Mouse (Mus musculus): ENCODE data around the gene Troap.

Gene Troap

DNA sequence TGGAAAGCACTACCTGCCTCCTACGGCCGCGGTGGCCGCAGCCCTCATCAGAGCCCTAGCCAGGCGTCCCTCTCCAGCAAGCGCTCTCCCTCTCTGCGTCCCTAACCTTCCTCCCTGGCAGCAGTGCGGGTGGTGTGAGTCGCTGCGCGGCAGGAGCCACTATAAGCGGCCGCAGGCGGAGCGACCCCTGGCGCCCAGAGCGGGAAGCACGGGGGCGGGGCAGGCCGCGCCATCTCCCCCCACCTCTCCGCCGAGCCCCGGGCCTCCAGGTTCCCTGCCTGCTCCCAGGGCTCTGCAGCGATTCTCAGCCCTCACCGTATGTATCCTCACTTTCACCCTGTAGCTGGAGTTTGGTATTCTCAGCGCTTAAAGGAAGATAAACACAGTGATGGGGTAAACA lies 13.9 kb downstream of the Troap start:
- CTCF ChIA-PET = interaction anchor here (0.5 to 4.7 kb wide), 44 partner anchors 8 to 383 kb away, joined by 3 to 49 read pairs (median 4); partner anchors contain the start of genes Troap (in 3 of the 4), Prph (in 2 of the 4), Prkag1 (in 1 of the 4) and Tuba1c (in 1 of the 4)
- POLR2A ChIA-PET = interaction anchor here (0.7 to 4.7 kb wide), 25 partner anchors 11 to 267 kb away, joined by 3 to 28 read pairs (median 4); partner anchors contain the start of genes Troap (in 3 of the 4), Tuba1c (in 3 of the 4) and Prph (in 1 of the 4)

DNA sequence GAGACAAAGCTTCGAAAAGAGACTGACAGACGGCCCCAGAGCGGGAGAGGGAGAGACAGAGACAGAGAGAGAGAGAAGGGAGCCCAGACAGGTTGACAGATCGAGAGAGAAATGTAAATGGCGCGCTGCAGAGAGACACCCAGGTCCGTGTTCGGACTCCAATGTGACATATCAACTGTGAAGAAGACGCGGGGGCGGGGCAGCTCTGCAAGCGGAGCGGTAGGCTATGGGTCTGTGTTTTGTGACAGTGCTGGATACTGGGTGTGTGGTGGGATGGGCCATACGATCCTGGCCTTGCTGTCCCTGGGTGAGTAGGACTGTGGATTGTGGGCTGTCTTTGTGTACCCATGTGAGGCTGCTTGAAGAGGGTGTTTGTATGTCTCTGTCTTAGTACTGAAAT lies 14.7 kb downstream of the Troap start:
- ChIA-PET CTCF (interaction anchor here (0.6 to 4.7 kb wide), 32 partner anchors 8 to 616 kb away, joined by 3 to 49 read pairs (median 5); partner anchors contain the start of genes Troap (in 2 of the 4), Gm17349 (in 1 of the 4), Prkag1 (in 1 of the 4) and Prph (in 1 of the 4)), POLR2A (interaction anchor here in 3 of 4 experiments (0.5 to 4.7 kb wide), 19 partner anchors 10 to 1696 kb away, joined by 3 to 28 read pairs (median 5); partner anchors contain the start of genes Troap (in 3 of the 3), Tuba1c (in 2 of the 3) and Fkbp11 (in 1 of the 3))

DNA sequence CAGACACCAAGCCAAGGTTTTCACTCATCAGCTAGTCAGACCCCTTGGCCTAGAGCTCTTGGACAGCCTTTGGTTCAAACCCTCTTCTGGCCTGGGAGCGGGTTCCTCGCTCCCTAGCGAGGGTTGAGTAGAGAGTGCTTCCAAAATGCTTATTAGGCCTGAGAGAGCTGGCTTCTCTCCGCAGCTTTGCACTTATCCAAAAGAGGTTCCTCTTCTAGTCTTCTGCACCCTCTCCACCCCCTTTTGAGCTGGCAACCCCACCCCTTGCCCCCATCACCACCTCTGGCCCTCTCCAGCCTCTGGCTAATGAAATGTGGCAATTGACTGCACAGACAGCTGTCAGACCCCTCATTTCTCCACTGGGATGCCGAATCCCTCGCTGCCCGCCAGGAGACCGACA lies 18.5 kb downstream of the Troap start, which contains the start of gene Dnajc22:
TSS of gene Dnajc22 (plus strand) at position 301 of the 400 bp plus-strand sequence.
- ChIA-PET POLR2A (interaction anchor here (0.5 to 3.8 kb wide), 35 partner anchors 11 to 559 kb away, joined by 3 to 25 read pairs (median 4); partner anchors contain the start of genes Troap (in 3 of the 4), Prph (in 2 of the 4), Tuba1c (in 2 of the 4) and Racgap1 (in 1 of the 4)), CTCF (interaction anchor here (0.5 to 3.1 kb wide), 48 partner anchors 9 to 585 kb away, joined by 3 to 23 read pairs (median 5); partner anchors contain the start of genes Troap (in 3 of the 4), Prph (in 2 of the 4) and Tuba1c (in 2 of the 4))

DNA sequence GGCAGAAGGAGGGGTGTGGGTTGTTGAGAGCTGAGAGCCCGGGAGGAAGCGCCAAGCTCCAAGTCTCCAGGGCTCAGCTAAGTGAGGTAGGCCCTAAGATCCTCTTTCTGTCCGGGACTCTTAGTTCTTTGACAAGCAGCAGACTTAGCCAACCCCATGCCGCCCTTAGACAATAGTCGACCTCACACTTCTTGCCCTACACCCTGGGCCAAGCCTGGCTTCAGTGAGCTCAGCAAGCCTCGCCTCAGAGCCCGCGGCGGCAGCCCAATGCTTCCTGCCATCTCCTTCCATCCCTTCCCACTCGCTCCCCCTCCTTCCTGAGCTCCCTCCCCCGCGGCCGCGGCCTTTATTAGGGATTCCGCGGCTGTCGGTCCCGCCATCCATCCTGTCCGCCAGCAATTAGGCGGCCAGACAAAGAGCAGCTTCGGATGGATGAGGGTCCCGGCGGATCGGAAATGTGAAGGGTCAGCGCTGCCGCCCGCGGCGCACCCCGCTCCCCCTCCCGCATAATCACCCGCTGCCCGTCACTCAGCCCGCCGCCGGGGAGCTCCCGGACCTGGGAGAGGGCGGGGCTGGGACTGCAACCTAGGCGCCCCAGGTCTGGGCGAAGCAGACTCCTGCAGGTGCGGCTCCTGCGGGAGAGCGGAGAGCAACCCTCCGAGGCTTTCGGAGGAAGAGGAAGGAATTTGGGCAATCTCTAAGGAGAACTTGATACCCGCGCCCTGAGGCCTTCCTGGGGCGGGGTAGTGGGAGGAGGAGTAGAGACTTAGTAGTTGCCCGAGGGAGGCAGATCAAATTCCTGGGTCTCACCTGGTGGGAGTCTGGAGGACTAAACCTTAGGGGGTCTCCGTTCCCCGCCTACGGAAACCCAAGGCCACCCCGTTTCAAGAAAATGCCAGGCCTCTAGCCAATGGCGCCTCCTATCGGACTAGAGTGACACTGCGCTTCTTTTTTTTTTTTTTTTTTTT lies 19.2 kb downstream of the Troap start:
- POLR2A ChIA-PET = interaction anchor here (0.5 to 3.8 kb wide), 50 partner anchors 9 to 1134 kb away, joined by 3 to 25 read pairs (median 4); partner anchors contain the start of genes Troap (in 4 of the 4), Prph (in 2 of the 4), Tuba1c (in 2 of the 4) and Atf1 (in 1 of the 4)
- CTCF ChIA-PET = interaction anchor here (0.5 to 3.1 kb wide), 69 partner anchors 8 to 1208 kb away, joined by 3 to 23 read pairs (median 5); partner anchors contain the start of genes Troap (in 3 of the 4), Tuba1c (in 3 of the 4), Prph (in 2 of the 4) and Racgap1 (in 1 of the 4)

DNA sequence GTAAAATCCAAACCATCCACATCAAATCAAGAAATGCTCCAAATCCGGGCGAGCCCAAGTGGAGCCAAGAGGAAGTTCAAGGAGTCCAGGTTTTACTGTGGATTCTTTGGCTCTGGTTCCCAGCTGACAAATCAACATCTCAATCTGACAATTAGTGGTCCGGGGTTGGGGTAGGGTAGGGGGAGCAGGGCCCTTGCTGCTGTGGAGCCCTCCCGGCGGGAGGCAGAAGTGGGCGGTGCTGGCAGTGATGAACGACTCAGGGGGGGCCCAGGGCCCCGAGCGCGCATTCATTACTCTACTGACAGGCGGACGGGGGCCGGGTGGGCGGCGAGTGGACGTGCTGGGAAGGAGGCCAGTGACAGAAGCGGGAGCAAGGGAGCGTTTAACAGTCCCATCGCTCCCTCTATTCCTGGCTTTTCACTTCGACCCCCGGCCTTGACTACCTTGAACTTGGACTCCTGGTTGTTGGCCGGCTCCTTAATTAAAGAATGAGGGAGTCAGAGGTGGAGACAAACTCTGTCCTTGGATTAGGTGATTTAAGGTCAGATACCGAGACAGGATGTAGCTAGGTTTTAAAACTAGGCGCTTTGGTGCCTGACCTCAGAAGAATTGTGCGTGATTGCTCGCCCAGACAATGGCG lies 20.4 kb downstream of the Troap start:
- ChIA-PET CTCF (interaction anchor here (0.5 to 3.1 kb wide), 23 partner anchors 17 to 1209 kb away, joined by 3 to 23 read pairs (median 5); partner anchors contain the start of genes Racgap1 (in 1 of the 4) and Tuba1c (in 1 of the 4)), POLR2A (interaction anchor here (0.6 to 2.2 kb wide), 11 partner anchors 18 to 509 kb away, joined by 3 to 9 read pairs (median 4); partner anchors contain the start of genes Prph (in 2 of the 4), Troap (in 2 of the 4) and Rnd1 (in 1 of the 4))

DNA sequence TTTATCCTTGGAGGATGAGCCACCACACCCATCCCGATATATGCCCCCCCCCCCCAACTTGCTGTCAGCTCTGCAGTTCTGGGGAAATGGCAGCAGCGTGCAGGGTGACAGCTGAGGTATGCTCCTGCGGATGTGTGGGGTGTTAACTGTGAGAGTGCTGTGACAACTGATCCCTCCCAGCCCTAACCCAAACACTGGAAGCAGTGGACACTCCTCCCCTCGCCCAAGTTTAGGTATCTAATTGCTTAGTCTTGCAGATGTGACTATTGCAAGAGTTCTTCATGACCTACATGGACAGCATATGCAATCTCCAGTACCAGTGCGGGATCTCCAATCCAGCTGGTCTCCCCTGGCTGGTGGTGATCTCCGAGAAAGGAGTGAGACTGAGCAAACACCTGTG lies 21.0 kb downstream of the Troap start:
- CTCF ChIA-PET = interaction anchor here in 3 of 4 experiments (0.5 to 3.1 kb wide), 7 partner anchors 9 to 77 kb away, joined by 3 to 23 read pairs (median 4); no protein-coding TSS in a partner anchor
- POLR2A ChIA-PET = interaction anchor here in 3 of 4 experiments (0.6 to 2.2 kb wide), 9 partner anchors 11 to 1650 kb away, joined by 3 to 7 read pairs (median 3); partner anchors contain the start of genes Prph (in 1 of the 3) and Troap (in 1 of the 3)

DNA sequence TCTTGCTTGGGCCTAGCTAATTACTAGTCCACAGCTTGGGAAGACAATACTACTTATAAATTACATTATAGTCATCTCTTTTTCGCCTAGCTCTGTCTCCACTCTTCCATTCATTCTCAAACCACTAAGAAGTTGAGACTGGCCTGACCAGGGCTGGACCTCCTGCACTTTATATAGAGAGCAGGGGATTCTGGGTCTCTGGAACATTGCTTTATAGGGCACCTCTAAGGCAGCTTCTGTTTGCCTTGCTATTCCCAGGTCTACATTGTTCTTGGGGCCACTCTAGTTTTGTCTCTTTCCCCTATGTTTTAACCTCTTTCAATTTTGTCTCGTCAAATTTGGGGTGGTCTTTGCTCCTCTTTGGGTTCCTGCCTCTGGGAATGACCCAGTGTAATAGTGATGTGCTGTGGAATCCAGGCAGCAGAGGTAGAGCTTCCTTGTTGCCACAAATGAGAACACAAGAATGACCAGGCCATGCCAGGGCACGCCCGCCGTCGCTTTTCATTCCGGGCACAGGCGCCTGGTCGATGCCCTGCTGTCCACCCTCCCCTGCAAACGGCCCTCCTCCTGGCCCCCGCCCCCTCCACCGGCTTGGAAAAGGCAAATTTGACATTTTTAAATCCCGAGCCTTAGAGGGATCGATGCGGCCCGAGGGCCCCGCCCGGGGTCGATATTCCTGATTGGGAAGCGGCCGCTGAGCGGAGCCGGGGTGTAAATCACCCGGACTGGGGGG lies 21.9 kb downstream of the Troap start:
- ChIA-PET POLR2A (interaction anchor here in 3 of 4 experiments (0.9 to 2.2 kb wide), 7 partner anchors 12 to 94 kb away, joined by 3 to 7 read pairs (median 4); partner anchors contain the start of genes Prph (in 1 of the 3), Troap (in 1 of the 3) and Tuba1c (in 1 of the 3)), CTCF (interaction anchor here in 1 of 4 experiments (0.8 to 6.3 kb wide), 7 partner anchors 8 to 47 kb away, joined by 3 to 66 read pairs (median 4); partner anchors contain the start of gene C1ql4)

DNA sequence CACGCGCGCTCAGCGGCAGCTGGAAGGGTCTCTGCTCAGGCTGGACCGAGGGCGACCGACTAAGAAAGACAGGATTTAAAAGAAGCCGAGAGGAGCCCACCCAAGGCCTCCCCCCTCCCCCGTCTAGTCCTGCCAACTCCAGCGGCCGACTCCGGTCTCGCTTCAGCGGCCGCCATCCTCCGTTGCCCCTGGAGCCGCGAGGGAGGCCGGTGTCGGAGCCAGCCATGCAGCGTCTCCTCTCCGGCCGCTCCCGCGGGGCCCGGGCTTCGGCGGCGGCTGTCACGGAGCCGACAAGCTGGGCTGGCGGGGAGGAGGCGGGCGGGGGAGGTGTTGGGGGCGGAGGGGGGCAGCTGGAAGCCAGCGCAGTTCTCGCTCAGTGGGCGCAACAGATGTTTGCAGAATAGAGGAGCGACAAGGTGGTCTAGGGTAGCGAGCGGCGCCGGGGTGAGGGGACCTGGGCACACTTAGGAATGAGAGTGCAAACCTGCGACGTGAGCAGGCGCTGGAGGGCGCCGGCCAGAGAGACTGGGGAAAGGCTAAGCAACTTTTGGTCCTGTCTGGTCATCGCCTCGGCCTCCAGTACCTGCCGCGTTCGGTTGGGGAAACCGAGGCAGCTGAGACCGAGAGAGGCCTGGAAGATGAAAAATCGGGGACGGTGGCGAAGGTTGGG lies 22.6 kb downstream of the Troap start:
- ChIA-PET POLR2A (interaction anchor here in 2 of 4 experiments (0.7 to 2.2 kb wide), 6 partner anchors 13 to 95 kb away, joined by 3 to 7 read pairs (median 4); partner anchors contain the start of genes Prph (in 1 of the 2), Troap (in 1 of the 2) and Tuba1c (in 1 of the 2)), CTCF (interaction anchor here in 2 of 4 experiments (1.1 to 6.3 kb wide), 7 partner anchors 9 to 126 kb away, joined by 3 to 66 read pairs (median 4); partner anchors contain the start of gene C1ql4 (in 1 of the 2))

DNA sequence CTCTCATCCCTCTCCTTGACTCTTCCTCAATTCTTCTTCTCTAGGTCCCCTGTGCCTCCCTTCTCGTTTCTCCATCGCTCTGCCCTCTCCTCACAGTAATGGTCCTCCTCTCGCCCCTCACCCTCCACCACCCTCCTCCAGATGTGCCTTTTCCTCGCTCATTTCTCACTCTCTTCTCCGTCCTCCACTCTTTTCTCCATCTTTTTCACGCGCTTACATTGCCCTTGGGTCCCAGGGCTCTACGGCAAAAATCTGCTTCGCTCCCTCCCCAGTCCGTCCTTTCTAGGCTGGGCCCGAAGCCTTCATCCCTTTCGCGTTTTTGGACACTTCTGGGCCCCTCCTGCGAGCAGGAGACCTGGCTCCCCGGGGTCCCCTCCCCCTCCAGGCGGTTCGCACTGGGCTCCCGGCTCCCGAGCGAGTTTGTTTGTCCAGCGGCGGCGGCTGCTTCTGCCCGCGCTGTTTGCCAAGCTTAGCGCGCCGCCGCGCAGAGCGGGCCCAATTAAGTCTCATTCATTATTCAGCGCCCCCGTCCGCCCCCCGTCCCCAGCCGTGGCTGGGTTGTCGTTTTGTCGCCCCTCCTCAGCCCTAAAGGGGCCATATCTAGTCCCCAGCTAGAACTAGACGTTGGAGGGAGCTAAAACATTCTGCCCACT lies 23.6 kb downstream of the Troap start:
- CTCF ChIA-PET = interaction anchor here (0.6 to 6.3 kb wide), 63 partner anchors 9 to 626 kb away, joined by 3 to 66 read pairs (median 6); partner anchors contain the start of genes C1ql4 (in 3 of the 4), Prph (in 2 of the 4), Troap (in 2 of the 4) and Tuba1c (in 1 of the 4)
- POLR2A ChIA-PET = interaction anchor here (0.5 to 5.4 kb wide), 39 partner anchors 10 to 299 kb away, joined by 3 to 49 read pairs (median 4); partner anchors contain the start of genes Tuba1c (in 3 of the 4), C1ql4 (in 2 of the 4), Prph (in 1 of the 4) and Troap (in 1 of the 4)

DNA sequence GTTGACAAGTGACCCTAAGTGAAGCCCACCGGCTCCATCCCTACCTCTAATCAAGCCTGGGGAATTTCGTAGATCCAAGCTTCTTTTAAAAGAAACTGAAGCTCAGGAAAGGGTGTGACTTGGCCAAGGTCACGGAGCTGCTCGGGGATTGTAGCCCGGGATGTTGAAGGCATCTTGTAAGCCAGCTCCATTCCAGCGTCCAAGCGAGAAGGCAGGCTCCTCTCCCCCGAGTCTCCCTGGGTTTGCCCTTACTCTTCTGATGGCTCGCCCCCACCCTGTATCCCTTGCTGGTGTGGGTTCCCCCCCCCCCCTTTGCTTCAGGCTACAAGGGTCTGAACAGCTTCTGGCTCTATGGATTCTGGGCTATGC lies 24.1 kb downstream of the Troap start:
- ChIA-PET CTCF (interaction anchor here (0.6 to 6.3 kb wide), 75 partner anchors 8 to 811 kb away, joined by 3 to 66 read pairs (median 5); partner anchors contain the start of genes C1ql4 (in 4 of the 4), Prph (in 2 of the 4), Troap (in 2 of the 4) and Tuba1c (in 2 of the 4)), POLR2A (interaction anchor here (0.5 to 5.4 kb wide), 48 partner anchors 8 to 299 kb away, joined by 3 to 49 read pairs (median 4); partner anchors contain the start of genes C1ql4 (in 3 of the 4), Tuba1c (in 3 of the 4), Fmnl3 (in 1 of the 4) and Prph (in 1 of the 4))

DNA sequence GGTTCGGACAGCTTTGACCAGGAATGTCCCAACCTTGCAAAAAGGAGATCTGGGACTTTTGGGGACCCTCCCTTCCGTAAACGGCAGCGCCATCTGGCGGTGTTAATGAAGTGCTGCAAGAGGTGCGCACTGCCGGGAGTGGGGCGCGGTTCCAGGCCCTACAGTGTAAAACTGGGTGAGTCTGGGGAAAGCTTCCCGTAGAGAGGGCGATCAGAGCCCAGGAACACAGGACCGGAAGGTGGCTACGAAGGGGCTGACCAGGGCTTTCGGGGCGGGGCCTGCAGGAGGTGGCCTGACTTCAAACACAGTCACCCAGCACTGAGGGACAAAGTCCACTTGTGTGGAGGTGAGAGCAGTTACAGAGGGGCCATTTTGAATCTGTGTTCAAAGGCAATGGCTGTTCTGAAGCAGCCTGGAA lies 24.8 kb downstream of the Troap start:
- CTCF ChIA-PET = interaction anchor here (0.6 to 6.3 kb wide), 78 partner anchors 8 to 812 kb away, joined by 3 to 66 read pairs (median 5); partner anchors contain the start of genes C1ql4 (in 4 of the 4), Troap (in 3 of the 4), Prph (in 2 of the 4) and Cox14 (in 1 of the 4)
- POLR2A ChIA-PET = interaction anchor here (0.7 to 5.4 kb wide), 44 partner anchors 8 to 279 kb away, joined by 3 to 49 read pairs (median 4); partner anchors contain the start of genes C1ql4 (in 3 of the 4), Fmnl3 (in 1 of the 4), Prph (in 1 of the 4) and Troap (in 1 of the 4)

DNA sequence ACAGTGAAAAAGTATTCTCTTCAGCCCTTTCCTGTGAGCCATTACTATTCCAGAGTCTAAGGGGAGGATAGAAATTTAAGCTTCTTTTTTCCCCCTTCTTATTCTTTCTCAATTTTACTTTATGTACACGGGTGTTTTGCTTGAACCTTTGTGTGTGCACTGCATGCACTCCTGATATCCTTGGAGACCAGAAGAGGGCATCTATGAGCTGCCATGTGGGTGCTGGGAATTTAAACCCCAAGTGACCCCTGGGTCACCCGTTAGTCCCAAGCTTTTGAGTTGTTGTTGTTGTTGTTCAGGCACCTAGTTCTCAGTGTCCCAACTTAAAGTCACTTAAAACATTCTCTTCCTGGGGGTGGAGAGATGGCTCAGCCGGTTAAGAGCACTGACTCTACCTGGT lies 25.6 kb downstream of the Troap start:
- ChIA-PET POLR2A (interaction anchor here (0.5 to 5.4 kb wide), 40 partner anchors 10 to 938 kb away, joined by 3 to 49 read pairs (median 4); partner anchors contain the start of genes C1ql4 (in 3 of the 4), Tuba1c (in 2 of the 4), Fmnl3 (in 1 of the 4) and Troap (in 1 of the 4)), CTCF (interaction anchor here (0.6 to 6.3 kb wide), 65 partner anchors 9 to 1574 kb away, joined by 3 to 66 read pairs (median 5); partner anchors contain the start of genes Troap (in 3 of the 4), C1ql4 (in 2 of the 4), Tuba1c (in 2 of the 4) and Cox14 (in 1 of the 4))

DNA sequence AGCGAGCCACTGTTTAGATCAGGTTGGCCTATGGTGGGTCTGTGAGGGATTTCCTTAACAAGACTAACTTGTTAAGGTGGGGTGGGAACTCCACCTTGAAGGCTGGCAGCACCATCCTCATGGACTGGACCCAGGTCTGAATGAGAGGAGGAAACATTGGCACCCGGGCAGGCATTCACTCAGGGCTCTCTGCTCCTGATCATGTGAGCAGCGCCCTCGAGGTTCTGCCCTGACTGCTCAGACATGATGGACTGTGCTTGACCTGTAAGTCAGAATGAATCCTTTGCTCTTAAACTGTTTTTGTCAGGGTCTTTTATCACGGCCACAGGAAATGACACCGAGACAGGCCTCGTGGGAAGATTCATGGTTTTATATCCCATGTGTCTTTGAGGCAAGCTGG lies 30.9 kb downstream of the Troap start:
- ChIA-PET CTCF (interaction anchor here in 1 of 4 experiments (0.7 kb wide), 1 partner anchor 77 kb away, joined by 11 read pairs; no protein-coding TSS in a partner anchor), POLR2A (no interaction called here)

DNA sequence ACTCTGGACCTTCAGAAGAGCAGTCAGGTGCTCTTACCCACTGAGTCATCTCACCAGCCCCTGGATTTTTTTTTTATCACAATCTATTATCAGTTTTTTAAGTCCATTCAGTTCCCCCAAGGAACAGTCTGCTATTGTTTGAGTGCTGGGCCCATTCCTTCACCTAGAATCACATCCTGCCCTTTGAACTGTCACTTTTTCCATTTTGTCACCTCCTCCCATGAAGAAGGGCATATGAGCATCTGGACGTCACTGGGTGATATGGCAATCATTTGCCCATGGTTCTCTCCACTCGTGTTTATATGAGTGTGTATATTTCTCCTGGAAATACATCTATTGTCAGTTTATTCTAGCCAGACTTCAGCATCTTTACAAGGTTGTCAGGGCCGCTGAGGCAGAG lies 33.5 kb downstream of the Troap start:
- ChIA-PET POLR2A (no interaction called here), CTCF (no interaction called here)

Data from embryonic stem cell, embryonic (primary cell).